Mouse (Mus musculus): Measurements from ENCODE around the gene Galr2. TPM values are rescaled to one million over a fixed set of nuclear protein-coding genes. Genes with fewer than 3 reads are reported as not detected.
A peak's percentile ranks its signal among the peaks of the same experiment; 100 is the strongest.

The Galr2 gene
- total RNA-seq (2021), result under 1 TPM; 0.38 to 0.41 TPM
- long read RNA-seq, experiment 1, partial matches to known transcripts, result 0 of 2 reads
- long read RNA-seq, experiment 1, other reads (novel, unspliced or antisense), result 0 of 2 reads
- long read RNA-seq, experiment 2, result 0 reads

- intact Hi-C loops (cut with DNase I; ENCODE audit: low total_unique reads), result no loop called here
- DNase-seq, result no peak
These were observed at the start of gene Galr2 for GRCm38 (mm10) chr11:116280751-116281663. Gene Galr2 (plus strand): TSS chr11:116280939.

- intact Hi-C loops (cut with DNase I; ENCODE audit: low total_unique reads), result no loop called here
- no peak for DNase-seq
These were observed 48.3 kb upstream of the Galr2 start for GRCm38 (mm10) chr11:116232427-116232826.

GRCm38 (mm10) chr11:116234901-116235300 lies 45.8 kb upstream of the Galr2 start:
- intact Hi-C loops (cut with DNase I; ENCODE audit: low total_unique reads), result loop anchor here (2.0 kb wide), 1 partner anchor 52 kb away; no protein-coding TSS in a partner anchor

GRCm38 (mm10) chr11:116237742-116238395 lies 42.9 kb upstream of the Galr2 start, which contains the start of gene Evpl:
Gene Evpl (minus strand): TSS chr11:116238077.
- intact Hi-C loops (cut with DNase I; ENCODE audit: low total_unique reads), result no loop called here
- DNase-seq, result no peak

More at GRCm38 (mm10) chr11:116234901-116235300, 45.8 kb upstream of the Galr2 start:
- no peak for DNase-seq

- no peak for DNase-seq
- intact Hi-C loops (cut with DNase I; ENCODE audit: low total_unique reads), result no loop called here
These were observed 40.9 kb upstream of the Galr2 start for GRCm38 (mm10) chr11:116239797-116240196.

GRCm38 (mm10) chr11:116241744-116242235 lies 38.9 kb upstream of the Galr2 start:
- DNase-seq, result no peak
- intact Hi-C loops (cut with DNase I; ENCODE audit: low total_unique reads), result no loop called here

GRCm38 (mm10) chr11:116244580-116244979 lies 36.2 kb upstream of the Galr2 start:
- DNase-seq, result no peak
- intact Hi-C loops (cut with DNase I; ENCODE audit: low total_unique reads), result no loop called here

GRCm38 (mm10) chr11:116245616-116246015 lies 35.1 kb upstream of the Galr2 start:
- intact Hi-C loops (cut with DNase I; ENCODE audit: low total_unique reads), result no loop called here
- no peak for DNase-seq

- intact Hi-C loops (cut with DNase I; ENCODE audit: low total_unique reads), result no loop called here
- DNase-seq, result no peak
These were observed 33.1 kb upstream of the Galr2 start for GRCm38 (mm10) chr11:116247502-116248222.

- intact Hi-C loops (cut with DNase I; ENCODE audit: low total_unique reads), result no loop called here
- no peak for DNase-seq
These were observed 29.8 kb upstream of the Galr2 start for GRCm38 (mm10) chr11:116250898-116251297.

- DNase-seq, result no peak
- intact Hi-C loops (cut with DNase I; ENCODE audit: low total_unique reads), result no loop called here
These were observed 27.6 kb upstream of the Galr2 start for GRCm38 (mm10) chr11:116253076-116253600.

- DNase-seq, result no peak
- intact Hi-C loops (cut with DNase I; ENCODE audit: low total_unique reads), result no loop called here
These were observed 26.1 kb upstream of the Galr2 start for GRCm38 (mm10) chr11:116254627-116255026.

GRCm38 (mm10) chr11:116255090-116255981 lies 25.4 kb upstream of the Galr2 start:
- DNase-seq, result no peak
- intact Hi-C loops (cut with DNase I; ENCODE audit: low total_unique reads), result no loop called here

- intact Hi-C loops (cut with DNase I; ENCODE audit: low total_unique reads), result no loop called here
These were observed 24.6 kb upstream of the Galr2 start for GRCm38 (mm10) chr11:116255982-116256675.

GRCm38 (mm10) chr11:116259461-116259860 lies 21.3 kb upstream of the Galr2 start:
- DNase-seq, result no peak
- intact Hi-C loops (cut with DNase I; ENCODE audit: low total_unique reads), result no loop called here

More at GRCm38 (mm10) chr11:116255982-116256675, 24.6 kb upstream of the Galr2 start:
- no peak for DNase-seq

- DNase-seq, result no peak
- intact Hi-C loops (cut with DNase I; ENCODE audit: low total_unique reads), result no loop called here
These were observed 20.5 kb upstream of the Galr2 start for GRCm38 (mm10) chr11:116260259-116260658.

- intact Hi-C loops (cut with DNase I; ENCODE audit: low total_unique reads), result no loop called here
- DNase-seq, result peak; percentile 41
These were observed 15.4 kb upstream of the Galr2 start for GRCm38 (mm10) chr11:116265352-116265751.

GRCm38 (mm10) chr11:116265850-116266249 lies 14.9 kb upstream of the Galr2 start:
- DNase-seq, result no peak
- intact Hi-C loops (cut with DNase I; ENCODE audit: low total_unique reads), result no loop called here
